Mouse (Mus musculus) MEL (cell line): ENCODE data around the gene G0s2. TPM values are rescaled to one million over a fixed set of nuclear protein-coding genes. Genes with fewer than 3 reads are reported as not detected.

Source experiments
- DNase-seq: peaks from one replicate; pipeline ENCODE4 v3.0.0; 2011; ENCODE audit warnings: low read depth, low spot score
- H3K27ac ChIP-seq: 2 replicates; pipeline ENCODE4 v1.5.1; 2012; ENCODE audit warnings: low read depth, mild to moderate bottlenecking, control low read depth, low read length, moderate library complexity; ENCODE audit not compliant: control insufficient read depth
- H3K27me3 ChIP-seq, 2 experiments: fragments of 150-350 bp in 1 of 2; sonication (generic) in 1 of 2; 2 replicates each; pipeline ENCODE4 v1.6.1; 2012; ENCODE audit warnings: low read length in 2 of 2, mild to moderate bottlenecking in 2 of 2, improper control_type of control experiment in 1 of 2, moderate library complexity in 1 of 2; ENCODE audit not compliant: insufficient read depth in 2 of 2, control insufficient read depth in 1 of 2
- H3K36me3 ChIP-seq, 2 experiments: 2 replicates each; pipeline ENCODE4 v1.6.1; 2012 to 2014; ENCODE audit warnings: low read length in 2 of 2, improper control_type of control experiment in 1 of 2, inconsistent platforms in 1 of 2, mild to moderate bottlenecking in 1 of 2; ENCODE audit not compliant: insufficient read depth in 2 of 2, control insufficient read depth in 1 of 2
- H3K4me1 ChIP-seq, 2 experiments: fragments of 150-350 bp in 1 of 2; sonication (generic) in 1 of 2; 2 replicates each; pipeline ENCODE4 v1.6.1; 2012; ENCODE audit warnings: low read length in 2 of 2, improper control_type of control experiment in 1 of 2, mild to moderate bottlenecking in 1 of 2; ENCODE audit not compliant: insufficient read depth in 2 of 2, control insufficient read depth in 1 of 2
- H3K4me3 ChIP-seq, 2 experiments: fragments of 150-350 bp in 1 of 2; sonication (generic) in 1 of 2; 2 replicates each; pipeline ENCODE4 v1.5.1; 2012; ENCODE audit warnings: low read depth in 2 of 2, low read length in 2 of 2, mild to moderate bottlenecking in 2 of 2, moderate library complexity in 2 of 2, control low read depth in 1 of 2, improper control_type of control experiment in 1 of 2; ENCODE audit not compliant: control insufficient read depth in 1 of 2, insufficient read depth in 1 of 2
- H3K79me2 ChIP-seq: 2 replicates; pipeline ENCODE4 v1.6.1; 2012; ENCODE audit warnings: mild to moderate bottlenecking, low read length, moderate library complexity; ENCODE audit not compliant: control insufficient read depth, poor library complexity, insufficient read depth
- H3K9ac ChIP-seq: 2 replicates; pipeline ENCODE4 v1.6.1; 2012; ENCODE audit warnings: low read depth, mild to moderate bottlenecking, control low read depth, low read length, moderate library complexity; ENCODE audit not compliant: control insufficient read depth, poor library complexity, severe bottlenecking
- H3K9me3 ChIP-seq: fragments of 150-350 bp; sonication (generic); replicated peaks from 2 replicates; pipeline ENCODE4 v1.6.1; 2012; ENCODE audit warnings: mild to moderate bottlenecking, low read length, improper control_type of control experiment, moderate library complexity; ENCODE audit not compliant: insufficient read depth
- BHLHE40 ChIP-seq: IDR thresholded peaks from 2 replicates; pipeline ENCODE4 v1.6.1; 2012; ENCODE audit warnings: low read depth, mild to moderate bottlenecking, inconsistent platforms, low read length, improper control_type of control experiment, borderline replicate concordance
- E2F4 ChIP-seq: IDR thresholded peaks from 2 replicates; pipeline ENCODE4 v1.6.1; 2011; ENCODE audit warnings: low read depth, low read length, improper control_type of control experiment, borderline replicate concordance
- GABPA ChIP-seq: IDR thresholded peaks from 2 replicates; pipeline ENCODE4 v1.6.1; 2012; ENCODE audit warnings: low read depth, mild to moderate bottlenecking, inconsistent platforms, low read length, improper control_type of control experiment, moderate library complexity
- JUND ChIP-seq: IDR thresholded peaks from 2 replicates; pipeline ENCODE4 v1.6.1; 2011; ENCODE audit warnings: low read depth, mild to moderate bottlenecking, improper control_type of control experiment, low read length
- MAFK ChIP-seq: IDR thresholded peaks from 2 replicates; pipeline ENCODE4 v1.6.1; 2011; ENCODE audit warnings: low read depth, mild to moderate bottlenecking, low read length, improper control_type of control experiment, borderline replicate concordance
- MAX ChIP-seq: IDR thresholded peaks from 2 replicates; pipeline ENCODE4 v1.6.1; 2011; ENCODE audit warnings: low read length, improper control_type of control experiment
- MEF2A ChIP-seq: IDR thresholded peaks from 2 replicates; pipeline ENCODE4 v1.6.1; 2014; ENCODE audit warnings: low read depth, mild to moderate bottlenecking, inconsistent platforms, low read length, improper control_type of control experiment; ENCODE audit not compliant: poor library complexity, insufficient replicate concordance, severe bottlenecking; ENCODE audit errors: extremely low read depth
- MXI1 ChIP-seq: IDR thresholded peaks from 2 replicates; pipeline ENCODE4 v1.6.1; 2011; ENCODE audit warnings: mild to moderate bottlenecking, low read depth, low read length, improper control_type of control experiment
- MYB ChIP-seq: IDR thresholded peaks from 2 replicates; pipeline ENCODE4 v1.6.1; 2011; ENCODE audit warnings: mild to moderate bottlenecking, low read depth, low read length, improper control_type of control experiment
- POLR2A ChIP-seq, 2 experiments: IDR thresholded peaks; 2 replicates each; pipeline ENCODE4 v1.6.1; 2011 to 2012; ENCODE audit warnings: low read length in 2 of 2, mild to moderate bottlenecking in 2 of 2, control low read depth in 1 of 2, improper control_type of control experiment in 1 of 2, low read depth in 1 of 2, moderate library complexity in 1 of 2; ENCODE audit not compliant: control insufficient read depth in 1 of 2, insufficient read depth in 1 of 2, poor library complexity in 1 of 2
- POLR2AphosphoS2 ChIP-seq: IDR thresholded peaks from 2 replicates; pipeline ENCODE4 v1.6.1; 2011; ENCODE audit warnings: low read length, improper control_type of control experiment
- RAD21 ChIP-seq: IDR thresholded peaks from 2 replicates; pipeline ENCODE4 v1.6.1; 2011; ENCODE audit warnings: mild to moderate bottlenecking, low read depth, low read length, improper control_type of control experiment
- SMC3 ChIP-seq: IDR thresholded peaks from 2 replicates; pipeline ENCODE4 v1.6.1; 2011; ENCODE audit warnings: low read depth, low read length, improper control_type of control experiment
- TAL1 ChIP-seq: IDR thresholded peaks from 2 replicates; pipeline ENCODE4 v1.6.1; 2012; ENCODE audit warnings: mild to moderate bottlenecking, inconsistent platforms, low read length, moderate library complexity, mixed read lengths
- TCF12 ChIP-seq: IDR thresholded peaks from 2 replicates; pipeline ENCODE4 v1.6.1; 2014; ENCODE audit warnings: low read depth, mild to moderate bottlenecking, inconsistent platforms, low read length, improper control_type of control experiment, moderate library complexity
- USF1 ChIP-seq: IDR thresholded peaks from 2 replicates; pipeline ENCODE4 v1.6.1; 2014; ENCODE audit warnings: low read depth, mild to moderate bottlenecking, inconsistent platforms, low read length, improper control_type of control experiment, moderate library complexity
- ZMIZ1 ChIP-seq: IDR thresholded peaks from 2 replicates; pipeline ENCODE4 v1.6.1; 2012; ENCODE audit warnings: low read depth, mild to moderate bottlenecking, inconsistent platforms, low read length, improper control_type of control experiment, moderate library complexity
- polyA plus RNA-seq, 2 experiments: library from polyadenylated mRNA; stranded (reverse) in 1 of 2; unstranded in 1 of 2; fragments of >175 nt in 1 of 2; fragments of >200 nt in 1 of 2; gene quantifications; 2 replicates each; pipeline versions ENCODE4 v1.2.1 to v1.2.4; 2012; ENCODE audit warnings: low replicate concordance in 2 of 2, low read depth in 1 of 2; ENCODE audit not compliant: insufficient read length in 2 of 2, insufficient read depth in 1 of 2, missing spikeins in 1 of 2
- total RNA-seq: library from RNA; depleted of rRNA; stranded (reverse); fragments of 300-350 nt; gene quantifications from 2 replicates; pipeline ENCODE4 v1.2.3, GENCODE M21; 2012

G0s2 gene
- total and polyA plus RNA-seq, 3 experiments = not detected

DNA sequence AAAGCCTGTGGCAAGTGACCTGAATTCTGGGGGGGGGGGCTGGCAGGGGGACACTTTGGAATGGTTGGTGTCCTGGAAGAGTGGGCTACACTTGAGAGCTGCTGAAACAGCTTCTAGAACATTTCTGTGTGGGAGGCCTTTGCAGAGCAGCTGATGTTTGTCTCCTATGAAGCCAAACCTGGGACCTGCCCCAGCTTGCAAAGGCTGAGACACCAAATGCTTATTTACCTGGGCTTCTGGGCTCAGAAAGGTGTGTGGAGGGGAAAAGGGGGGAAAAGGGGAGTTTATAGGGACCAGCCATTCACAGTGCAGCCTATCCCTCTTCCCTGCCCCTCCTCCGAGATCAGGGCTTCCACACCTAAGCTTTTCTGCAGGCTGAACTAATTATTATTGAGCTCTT lies 27.0 kb upstream of the G0s2 start:
- TF ChIP-seq MYB (no peak), MEF2A (no peak), ZMIZ1 (no peak), TAL1 (no peak), BHLHE40 (no peak), E2F4 (no peak)
- no peaks in the 10 kb centered on the region; a peak in 1 of 4 replicates for H3K27me3 ChIP-seq
- H3K9me3 ChIP-seq = no peaks in the 10 kb centered on the region
- DNase-seq = no peak
- no peak overlapping the region for H3K4me3 ChIP-seq
- H3K27ac ChIP-seq = no peak overlapping the region
- no peaks in the 10 kb centered on the region for H3K4me1 ChIP-seq
- no peaks in the 10 kb centered on the region for H3K36me3 ChIP-seq
- H3K9ac ChIP-seq = no peak overlapping the region
- no peaks in the 10 kb centered on the region for H3K79me2 ChIP-seq

DNA sequence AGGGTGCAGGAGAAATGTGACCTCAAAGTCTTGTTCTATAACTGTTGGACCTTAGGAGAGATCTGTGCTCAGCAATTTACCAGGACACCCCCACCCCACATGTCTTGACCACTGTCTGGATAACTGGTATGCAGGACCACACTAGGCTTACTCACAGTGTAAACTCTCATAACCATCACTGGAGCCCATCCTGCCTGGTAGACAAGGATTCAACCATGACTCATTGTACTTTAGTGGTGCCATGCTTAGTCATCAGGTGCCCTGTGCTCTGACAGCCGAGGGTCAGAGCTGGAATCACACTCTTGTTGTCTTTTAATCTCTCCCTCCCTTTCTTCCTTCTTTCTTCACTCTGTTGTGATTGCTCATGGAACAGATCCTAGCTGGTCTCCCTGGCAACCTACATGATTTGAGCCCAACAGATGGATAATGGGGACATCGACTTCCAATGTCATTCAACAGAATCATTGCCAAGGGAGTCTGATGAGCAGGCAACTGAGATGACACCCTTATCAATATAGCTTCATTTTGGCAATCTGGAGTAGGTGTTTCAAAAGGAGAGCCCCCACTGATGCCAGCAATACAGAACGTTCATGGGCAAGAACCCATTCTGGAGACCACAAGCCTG lies 25.2 kb upstream of the G0s2 start:
- H3K27ac ChIP-seq = no peak overlapping the region
- TF ChIP-seq USF1 (no peak), POLR2AphosphoS2 (no peak), RAD21 (no peak), MXI1 (no peak), MAX (no peak), GABPA (no peak), MEF2A (no peak), JUND (no peak), MAFK (no peak), POLR2A (IDR thresholded peaks at IDR 0.05; ENCODE audit: control insufficient read depth in 1 of 2, insufficient read depth in 1 of 2, low read depth in 1 of 2, low read length in 2 of 2, poor library complexity in 1 of 2) (no peak), TCF12 (no peak), SMC3 (no peak), E2F4 (no peak)
- TF ChIP-seq, all 39 proteins: peak for 0
- H3K4me1 ChIP-seq = no peaks in the 10 kb centered on the region
- DNase-seq = no peak
- H3K4me3 ChIP-seq = no peak overlapping the region
- no peaks in the 10 kb centered on the region for H3K36me3 ChIP-seq
- no peaks in the 10 kb centered on the region; a peak in 1 of 4 replicates for H3K27me3 ChIP-seq
- no peaks in the 10 kb centered on the region for H3K79me2 ChIP-seq
- no peak overlapping the region for H3K9ac ChIP-seq
- H3K9me3 ChIP-seq = no peaks in the 10 kb centered on the region
